Mouse (Mus musculus) hindbrain, embryonic 14.5 days (tissue): ENCODE results near the gene Hpcal1. TPM values are rescaled to one million over a fixed set of nuclear protein-coding genes. Genes with fewer than 3 reads are reported as not detected.
A peak's percentile ranks its signal among the peaks of the same experiment; 100 is the strongest.

ENCODE experiments used
- ATAC-seq: fragments of 200-750 bp; cut with Nextera tagmentation; 2 replicates; pipeline ENCODE4 v1.8.0; 2017; ENCODE audit warnings: moderate number of reproducible peaks, mild to moderate bottlenecking, moderate TSS enrichment, moderate library complexity; ENCODE audit not compliant: low FRiP score
- DNase-seq: peaks from one replicate; pipeline ENCODE4 v3.0.0-alpha.2; 2015; ENCODE audit warnings: low spot score
- H3K27ac ChIP-seq: fragments of 300-500 bp; sonication (generic); 2 replicates; pipeline ENCODE4 v1.5.1; 2014; ENCODE audit warnings: mild to moderate bottlenecking, moderate library complexity
- H3K27me3 ChIP-seq: fragments of 300-500 bp; sonication (generic); 2 replicates; pipeline ENCODE4 v1.6.1; 2014; ENCODE audit warnings: mild to moderate bottlenecking, low read length, mixed read lengths; ENCODE audit not compliant: control insufficient read depth, insufficient read depth
- H3K36me3 ChIP-seq: fragments of 300-500 bp; sonication (generic); replicated peaks from 2 replicates; pipeline ENCODE4 v1.6.1; 2014; ENCODE audit not compliant: control insufficient read depth, insufficient read depth
- H3K4me1 ChIP-seq: fragments of 300-500 bp; sonication (generic); replicated peaks from 2 replicates; pipeline ENCODE4 v1.6.1; 2014; ENCODE audit warnings: antibody characterized with exemption, low read length, mixed read lengths; ENCODE audit not compliant: control insufficient read depth, insufficient read depth
- H3K4me2 ChIP-seq: fragments of 300-500 bp; sonication (generic); replicated peaks from 2 replicates; pipeline ENCODE4 v1.6.1; 2014; ENCODE audit warnings: mild to moderate bottlenecking, moderate library complexity
- H3K4me3 ChIP-seq: fragments of 300-500 bp; sonication (generic); replicated peaks from 2 replicates; pipeline ENCODE4 v1.5.1; 2014; ENCODE audit warnings: mild to moderate bottlenecking, low read length
- H3K9ac ChIP-seq: fragments of 300-500 bp; sonication (generic); 2 replicates; pipeline ENCODE4 v1.6.1; 2014
- H3K9me3 ChIP-seq: fragments of 300-500 bp; sonication (generic); 2 replicates; pipeline ENCODE4 v1.6.1; 2016; ENCODE audit warnings: low read length; ENCODE audit not compliant: control insufficient read depth
- WGBS: fragments of 180-500 bp; shearing (Covaris S2); extraction: QIAGEN DNeasy Blood & Tissue Kit; methylation state at CpG from one replicate; pipeline ENCODE4 v1.1.7; 2014; 5-methylcytosine and 5-hydroxymethylcytosine counted together
- polyA plus RNA-seq: library from polyadenylated mRNA; unstranded; fragments of >200 nt; fragmentation: Nextera tagmentation; extraction: Ambion mirVana; gene quantifications from 2 replicates; pipeline ENCODE4 v1.2.1, GENCODE M21; 2014

Hpcal1 gene
- polyA plus RNA-seq, 1 experiment from 2014 or later = 125 TPM

GRCm38 (mm10) chr12:17718146-17718545 is 27.5 kb downstream of the Hpcal1 start:
- DNase-seq (no peak), ATAC-seq (no peak)
- Histone ChIP-seq H3K9me3 (no peaks in the 10 kb centered on the region), H3K4me3 (no peak overlapping the region), H3K4me2 (no peak overlapping the region), H3K9ac (no peak overlapping the region), H3K27ac (no peak overlapping the region), H3K36me3 (no peaks in the 10 kb centered on the region), H3K27me3 (no peaks in the 10 kb centered on the region), H3K4me1 (no peaks in the 10 kb centered on the region)
- WGBS = 70% methylated on average over 6 of the region's 6 CpGs

GRCm38 (mm10) chr12:17721058-17721457 is 30.4 kb downstream of the Hpcal1 start:
- Histone ChIP-seq H3K4me1 (0 out of 2 replicates have a peak, but pooled peaks cover 1% of the 10 kb centered on the region), H3K4me2 (no peak overlapping the region), H3K27ac (no peak overlapping the region), H3K4me3 (no peak overlapping the region), H3K36me3 (no peaks in the 10 kb centered on the region), H3K27me3 (no peaks in the 10 kb centered on the region), H3K9ac (no peak overlapping the region), H3K9me3 (no peaks in the 10 kb centered on the region)
- no peak for ATAC-seq
- no peak for DNase-seq

- no peak overlapping the region for H3K27ac ChIP-seq
- peaks cover 17% of the 10 kb centered on the region for H3K4me1 ChIP-seq
- ATAC-seq (no peak), DNase-seq (no peak)
- H3K27me3 ChIP-seq = no peaks in the 10 kb centered on the region
- 95% methylated on average over 13 of the region's 13 CpGs for WGBS
- no peaks in the 10 kb centered on the region for H3K36me3 ChIP-seq
- no peaks in the 10 kb centered on the region for H3K9me3 ChIP-seq
- H3K4me2 ChIP-seq = no peak overlapping the region
- no peak overlapping the region for H3K9ac ChIP-seq
- H3K4me3 ChIP-seq = no peak overlapping the region
Measured at GRCm38 (mm10) chr12:17722452-17723181, 32.0 kb downstream of the Hpcal1 start.

GRCm38 (mm10) chr12:17723182-17723570 is 32.5 kb downstream of the Hpcal1 start:
- H3K27ac ChIP-seq = no peak overlapping the region
- no peak overlapping the region for H3K4me2 ChIP-seq
- H3K4me1 ChIP-seq = peaks cover 18% of the 10 kb centered on the region
- ATAC-seq (no peak), DNase-seq (no peak)
- no peaks in the 10 kb centered on the region for H3K36me3 ChIP-seq
- 88% methylated on average over 1 of the region's 1 CpGs for WGBS
- no peak overlapping the region for H3K4me3 ChIP-seq
- no peak overlapping the region for H3K9ac ChIP-seq
- no peaks in the 10 kb centered on the region for H3K9me3 ChIP-seq
- H3K27me3 ChIP-seq = no peaks in the 10 kb centered on the region

GRCm38 (mm10) chr12:17723999-17724398 is 33.3 kb downstream of the Hpcal1 start:
- H3K36me3 ChIP-seq = no peaks in the 10 kb centered on the region
- H3K27ac ChIP-seq = no peak overlapping the region
- DNase-seq (no peak), ATAC-seq (no peak)
- no peak overlapping the region for H3K9ac ChIP-seq
- H3K27me3 ChIP-seq = no peaks in the 10 kb centered on the region
- H3K4me2 ChIP-seq = no peak overlapping the region
- no peaks in the 10 kb centered on the region for H3K9me3 ChIP-seq
- H3K4me3 ChIP-seq = no peak overlapping the region
- peaks cover 18% of the 10 kb centered on the region for H3K4me1 ChIP-seq
- 81% methylated on average over 6 of the region's 6 CpGs for WGBS

GRCm38 (mm10) chr12:17724412-17725090 is 33.9 kb downstream of the Hpcal1 start:
- H3K27ac ChIP-seq = no peak overlapping the region
- H3K9me3 ChIP-seq = no peaks in the 10 kb centered on the region
- ATAC-seq = no peak
- H3K4me3 ChIP-seq = no peak overlapping the region
- no peak overlapping the region for H3K9ac ChIP-seq
- H3K36me3 ChIP-seq = no peaks in the 10 kb centered on the region
- 73% methylated on average over 3 of the region's 3 CpGs for WGBS
- peaks cover 18% of the 10 kb centered on the region for H3K4me1 ChIP-seq
- no peak for DNase-seq
- no peak overlapping the region for H3K4me2 ChIP-seq
- no peaks in the 10 kb centered on the region for H3K27me3 ChIP-seq

- Histone ChIP-seq H3K9ac (no peak overlapping the region), H3K9me3 (no peaks in the 10 kb centered on the region), H3K4me3 (no peak overlapping the region), H3K36me3 (no peaks in the 10 kb centered on the region), H3K4me1 (peaks cover 18% of the 10 kb centered on the region), H3K4me2 (no peak overlapping the region), H3K27me3 (no peaks in the 10 kb centered on the region), H3K27ac (no peak overlapping the region)
- DNase-seq (no peak), ATAC-seq (no peak)
- 71% methylated on average over 6 of the region's 6 CpGs for WGBS
Measured at GRCm38 (mm10) chr12:17725592-17725991, 34.9 kb downstream of the Hpcal1 start.

- H3K27me3 ChIP-seq = no peaks in the 10 kb centered on the region
- H3K4me1 ChIP-seq = peaks cover 18% of the 10 kb centered on the region
- H3K4me2 ChIP-seq = no peak overlapping the region
- H3K36me3 ChIP-seq = no peaks in the 10 kb centered on the region
- WGBS = 44% methylated on average over 10 of the region's 10 CpGs
- no peaks in the 10 kb centered on the region for H3K9me3 ChIP-seq
- no peak overlapping the region for H3K9ac ChIP-seq
- H3K27ac ChIP-seq = peak overlapping the region; percentile 54; the same call in 1 of the 2 replicates
- ATAC-seq (no peak; the same call in 1 of the 2 replicates), DNase-seq (no peak)
- no peak overlapping the region for H3K4me3 ChIP-seq
Measured at GRCm38 (mm10) chr12:17726576-17727320, 36.1 kb downstream of the Hpcal1 start.

GRCm38 (mm10) chr12:17727676-17728339 is 37.2 kb downstream of the Hpcal1 start:
- no peak overlapping the region for H3K27ac ChIP-seq
- DNase-seq (no peak), ATAC-seq (no peak)
- no peak overlapping the region for H3K9ac ChIP-seq
- no peaks in the 10 kb centered on the region for H3K9me3 ChIP-seq
- H3K27me3 ChIP-seq = no peaks in the 10 kb centered on the region
- H3K4me1 ChIP-seq = peaks cover 18% of the 10 kb centered on the region
- no peaks in the 10 kb centered on the region for H3K36me3 ChIP-seq
- no peak overlapping the region for H3K4me2 ChIP-seq
- 76% methylated on average over 13 of the region's 13 CpGs for WGBS
- H3K4me3 ChIP-seq = no peak overlapping the region
